Mouse (Mus musculus) kidney, postnatal 14 days (tissue): ENCODE measurements around the gene Ccdc184.

ENCODE experiments used
- DNase-seq: peaks from one replicate; pipeline ENCODE4 v3.0.0; 2022; ENCODE audit warnings: mixed read lengths

Gene Ccdc184

GRCm38 (mm10) chr15:98157253-98157652, 9.7 kb upstream of the Ccdc184 start:
- DNase-seq: no peak

DNA sequence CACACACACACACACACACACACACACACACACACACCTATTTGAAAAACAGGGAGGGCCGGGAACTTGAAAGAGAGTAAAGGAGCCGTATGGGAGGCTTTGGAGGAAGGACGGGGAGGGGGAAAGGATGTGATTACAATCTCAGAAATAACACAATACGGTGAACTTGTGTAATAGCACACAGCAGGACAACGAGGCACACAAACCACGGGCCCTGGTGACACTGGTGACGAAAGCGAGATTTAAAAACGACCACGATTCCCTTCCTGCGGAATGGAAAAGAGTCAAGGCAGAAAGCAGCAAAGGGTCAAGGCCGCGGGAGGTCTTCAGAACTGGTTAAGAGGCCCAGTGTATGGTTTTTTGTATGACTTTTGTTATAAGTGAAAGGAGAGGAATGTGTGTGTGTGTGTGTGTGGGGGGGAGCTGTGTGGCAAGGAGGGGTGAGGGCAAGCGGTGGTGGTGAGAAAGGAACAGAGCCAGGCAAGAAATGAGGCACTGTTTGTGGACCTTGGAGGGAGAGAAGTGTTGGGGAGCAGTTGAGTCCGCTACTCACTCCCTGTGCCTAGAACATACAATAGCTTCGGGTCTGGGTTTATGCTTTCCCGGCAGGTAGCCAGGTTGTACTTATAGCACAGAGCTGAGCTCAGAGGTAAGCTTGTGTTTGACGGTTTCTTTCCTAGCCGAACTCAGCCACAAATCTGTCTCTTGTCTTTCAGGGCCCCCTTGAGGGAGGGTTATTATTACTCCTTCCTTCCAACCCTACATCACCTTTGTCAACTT, 5.7 kb upstream of the Ccdc184 start:
- no peak for DNase-seq

DNA sequence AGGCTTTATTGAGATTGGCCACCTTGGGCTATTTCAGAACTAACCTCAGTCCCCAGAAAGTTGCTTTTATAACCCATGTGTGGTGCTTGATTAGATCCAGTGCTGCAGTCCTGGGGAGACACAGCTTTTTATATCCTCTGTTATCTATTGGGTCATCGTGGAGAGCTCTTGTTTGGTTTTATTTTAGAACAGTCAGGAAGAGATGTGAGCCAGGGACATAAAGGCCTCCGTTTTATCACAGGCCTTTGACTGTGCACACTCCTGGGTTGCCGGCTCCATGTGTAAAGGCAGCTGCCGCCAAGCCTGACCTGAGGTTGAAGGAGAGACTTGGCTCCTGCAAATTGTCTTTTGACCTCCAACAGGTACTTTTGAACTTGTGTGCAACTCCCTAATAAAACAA, 4.4 kb upstream of the Ccdc184 start:
- no peak for DNase-seq

DNA sequence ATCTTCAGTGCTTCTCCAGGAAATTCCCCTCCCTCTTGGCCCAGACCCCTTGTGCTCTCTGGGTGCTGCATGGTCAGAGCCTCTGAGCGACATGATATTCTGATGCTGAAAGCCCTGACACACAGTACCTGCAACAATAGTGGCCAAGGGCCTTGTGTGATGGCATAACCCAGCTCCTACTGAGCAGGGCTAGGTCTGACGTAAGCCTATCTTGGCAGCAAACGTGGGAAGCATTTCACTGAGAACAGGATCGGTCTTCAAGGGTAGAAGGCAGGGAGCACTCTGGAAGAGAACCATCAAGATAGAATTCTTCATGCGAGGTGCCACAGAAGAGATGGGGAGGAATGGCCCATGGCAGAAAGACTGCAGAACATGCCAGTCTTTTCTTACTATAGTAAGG, 1.4 kb upstream of the Ccdc184 start, which contains the start of gene Asb8:
Gene Asb8 (minus strand): TSS at position 101 of the 400 bp plus-strand sequence.
- DNase-seq: no peak

DNA sequence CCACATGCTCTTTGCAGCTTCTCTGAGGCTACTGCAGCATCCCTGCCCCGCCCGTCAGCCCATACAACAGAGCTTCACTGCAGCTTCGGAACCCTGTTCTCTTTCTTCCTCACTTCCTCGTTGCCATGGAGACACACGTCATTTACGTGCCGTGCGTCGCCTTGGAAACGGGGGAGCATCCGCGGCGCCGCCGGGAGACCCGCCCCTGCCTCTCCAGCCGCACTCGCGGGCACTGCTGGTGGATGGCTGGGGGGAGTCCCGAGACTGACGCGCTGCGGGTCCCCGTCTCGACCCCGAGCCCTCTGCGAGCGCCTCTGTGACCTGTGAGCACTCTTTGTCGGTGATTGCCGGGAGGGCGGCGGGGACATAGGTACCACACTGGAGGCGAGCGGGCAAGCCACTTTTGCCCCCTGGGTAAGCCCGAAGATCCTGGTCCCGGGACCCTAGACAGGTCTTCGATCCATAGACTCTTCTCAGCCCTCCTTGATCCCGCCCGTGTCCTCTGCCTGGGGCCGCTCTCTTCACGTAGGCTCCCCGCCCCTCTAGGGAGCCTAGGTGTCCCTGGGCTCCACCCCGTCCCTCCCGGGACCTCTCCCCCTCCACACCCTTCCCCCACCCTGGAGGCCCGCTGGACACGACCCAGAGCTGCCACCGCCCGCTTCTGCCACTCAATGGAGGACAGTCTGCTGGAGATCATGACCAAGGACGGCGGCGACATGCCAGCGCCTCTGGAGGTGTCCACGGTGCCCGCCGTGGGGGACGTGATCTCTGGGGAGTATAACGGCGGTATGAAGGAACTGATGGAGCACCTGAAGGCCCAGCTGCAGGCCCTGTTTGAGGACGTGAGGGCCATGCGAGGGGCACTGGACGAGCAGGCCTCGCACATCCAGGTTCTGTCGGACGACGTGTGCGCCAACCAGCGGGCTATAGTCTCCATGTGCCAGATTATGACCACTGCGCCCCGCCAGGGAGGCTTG, 975 bp downstream of the Ccdc184 start:
- peak; percentile 83 for DNase-seq

DNA sequence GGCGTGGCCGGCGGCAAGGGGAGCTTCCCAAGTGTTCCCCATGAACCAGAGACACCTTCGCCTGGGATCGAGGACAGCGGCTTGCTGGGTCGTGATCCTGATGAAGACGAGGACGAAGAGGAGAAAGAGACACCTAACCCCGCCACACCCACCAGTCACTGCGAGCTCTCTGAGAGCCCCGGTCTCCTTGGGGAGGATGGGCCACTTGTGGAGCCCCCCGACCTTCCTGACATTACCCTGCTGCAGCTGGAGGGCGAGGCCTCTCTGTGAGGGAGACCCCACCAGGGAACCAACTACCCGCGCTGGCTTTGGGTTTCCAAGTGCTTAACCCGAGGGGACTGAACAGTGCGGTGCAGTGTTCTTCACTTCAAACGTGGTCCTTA, 1.7 kb downstream of the Ccdc184 start:
- no peak for DNase-seq

DNA sequence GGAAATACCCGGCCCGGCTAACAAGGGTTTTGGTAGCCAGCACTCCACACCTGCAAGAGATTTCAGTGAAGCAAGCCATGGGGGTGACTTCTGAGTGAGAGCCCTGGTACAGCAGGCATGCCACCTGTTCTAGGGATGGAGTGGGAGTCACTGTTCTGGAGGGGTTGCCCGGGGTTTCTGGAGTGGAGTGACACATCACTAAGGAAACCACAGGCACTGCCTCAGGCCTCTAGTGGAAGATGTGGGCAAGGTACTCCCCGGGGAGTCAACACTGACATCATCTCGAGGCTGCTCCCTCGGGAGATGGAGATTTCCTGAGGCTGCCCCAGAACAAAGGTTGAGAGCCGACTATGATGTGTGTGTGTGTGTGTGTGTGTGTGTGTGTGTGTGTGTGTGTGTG, 3.4 kb downstream of the Ccdc184 start:
- no peak for DNase-seq

- no peak for DNase-seq
These were observed 4.0 kb downstream of the Ccdc184 start for GRCm38 (mm10) chr15:98170917-98171316.

DNA sequence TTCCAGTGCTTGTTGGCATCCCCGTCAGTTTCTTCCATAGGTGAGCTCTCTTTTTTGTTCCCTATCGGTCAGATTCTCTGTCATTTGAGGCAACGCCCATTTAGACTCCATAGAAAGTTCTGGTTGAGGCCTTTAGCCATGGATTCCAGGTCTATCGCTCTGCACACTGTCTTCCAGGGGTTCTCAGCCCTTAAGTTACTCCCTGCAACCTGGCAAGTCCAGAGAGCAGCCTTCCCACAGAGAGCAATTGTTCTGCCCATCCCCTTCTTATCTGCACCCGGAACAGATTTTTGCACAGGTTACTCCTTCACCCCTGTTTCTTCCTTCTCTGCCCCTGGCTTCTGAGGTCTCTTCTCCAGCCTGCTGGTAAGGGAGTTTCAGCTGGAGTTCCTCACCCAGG, 5.2 kb downstream of the Ccdc184 start:
- no peak for DNase-seq

DNA sequence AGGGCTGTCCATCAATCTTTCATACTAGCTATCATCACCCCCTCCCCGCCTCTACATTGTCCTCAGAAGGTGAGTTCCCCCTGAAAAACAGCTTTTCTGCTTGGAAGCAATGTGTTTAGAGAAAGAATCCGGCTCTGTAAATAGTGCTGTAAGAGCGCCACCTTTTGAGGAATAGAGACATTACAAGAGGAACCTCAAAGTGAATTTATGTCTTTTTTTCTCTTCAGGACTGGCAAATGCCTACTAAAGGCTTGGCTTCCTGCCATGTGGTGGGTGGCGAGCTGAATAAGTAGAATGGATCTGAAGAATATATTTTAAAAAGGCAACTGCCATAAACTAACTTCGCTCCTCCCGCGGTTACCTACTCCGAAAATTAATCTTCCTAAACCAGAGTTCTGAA, 6.9 kb downstream of the Ccdc184 start:
- DNase-seq: peak; percentile 44

- DNase-seq: no peak
These were observed 10.4 kb downstream of the Ccdc184 start for GRCm38 (mm10) chr15:98177320-98177719.

- no peak for DNase-seq
These were observed 13.7 kb downstream of the Ccdc184 start for GRCm38 (mm10) chr15:98180567-98181131.

- peak; percentile 93 for DNase-seq
These were observed 14.3 kb downstream of the Ccdc184 start for GRCm38 (mm10) chr15:98181132-98181711.

- DNase-seq: no peak
These were observed 15.1 kb downstream of the Ccdc184 start for GRCm38 (mm10) chr15:98181856-98182570.

DNA sequence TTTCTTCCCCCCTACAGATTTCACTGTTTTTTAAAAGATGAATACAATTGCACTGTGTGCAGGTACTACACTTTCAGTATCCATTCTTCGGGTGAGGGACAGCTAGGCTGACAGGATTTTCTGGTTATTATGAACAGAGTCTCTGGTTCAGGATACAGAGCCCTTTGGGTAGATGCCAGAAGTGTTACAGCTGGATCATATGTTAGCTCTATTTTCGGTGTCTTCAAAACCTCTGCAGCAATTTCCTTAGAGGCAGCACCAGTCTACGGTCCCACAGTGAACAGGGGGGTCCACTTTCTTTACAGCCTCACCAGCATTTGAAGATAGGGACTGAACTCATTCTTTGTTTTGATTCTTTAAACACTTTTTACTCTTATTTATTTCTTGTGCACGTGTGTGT, 17.5 kb downstream of the Ccdc184 start:
- no peak for DNase-seq

DNA sequence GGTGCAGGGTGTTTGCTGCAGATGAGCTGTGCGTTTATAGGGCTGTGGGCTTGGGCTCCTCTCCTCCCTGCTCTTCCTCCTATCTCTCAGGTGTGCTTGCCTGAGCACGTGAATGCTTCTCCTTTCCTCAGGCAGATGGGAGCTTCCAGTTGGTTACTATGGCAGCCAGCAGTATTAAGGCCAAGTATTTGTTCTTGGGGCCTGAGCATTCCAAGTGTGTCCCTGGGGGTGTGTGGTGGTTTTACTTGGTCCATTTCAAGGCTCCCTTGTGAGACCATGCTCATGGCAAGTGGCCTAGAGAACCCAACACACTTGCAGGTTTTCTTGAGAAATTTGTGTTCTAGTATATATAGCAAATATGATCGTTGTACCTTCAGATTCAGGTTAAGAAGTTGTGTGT, 28.5 kb downstream of the Ccdc184 start, which contains the start of gene Olfr288:
Gene Olfr288 (minus strand): TSS at position 101 of the 400 bp plus-strand sequence.
- DNase-seq: no peak

DNA sequence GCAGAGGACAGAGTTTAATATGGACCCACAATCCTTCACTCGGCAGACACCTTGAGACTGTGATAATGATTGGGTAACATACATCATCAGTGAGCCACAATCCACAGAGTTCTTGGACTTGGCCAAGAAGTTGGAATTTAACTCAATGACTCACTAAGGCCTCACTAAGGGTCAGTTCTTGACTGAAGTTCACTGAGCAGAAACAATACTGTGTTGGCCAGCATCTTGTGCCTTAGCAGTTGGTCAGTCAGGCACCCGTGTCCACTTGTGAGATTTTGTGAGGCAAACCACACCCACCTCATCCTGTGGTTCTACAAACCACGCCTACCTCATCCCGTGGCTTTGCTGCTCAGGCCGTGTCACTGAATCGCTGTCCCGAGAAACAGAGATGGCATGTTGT, 42.7 kb downstream of the Ccdc184 start:
- peak; percentile 53 for DNase-seq

- peak; percentile 52 for DNase-seq
These were observed 46.4 kb downstream of the Ccdc184 start for GRCm38 (mm10) chr15:98213336-98213870.

GRCm38 (mm10) chr15:98214130-98214529, 47.2 kb downstream of the Ccdc184 start:
- DNase-seq: no peak
